Mouse (Mus musculus) layer of hippocampus, postnatal 14 days (tissue): ENCODE measurements around the gene Apol8. TPM values are rescaled to one million over a fixed set of nuclear protein-coding genes. Genes with fewer than 3 reads are reported as not detected.

Experiments used
- DNase-seq, 2 experiments: peaks; one replicate each; pipeline ENCODE4 v3.0.0; 2021 to 2022; ENCODE audit warnings: low spot score in 2 of 2, mixed read lengths in 1 of 2
- long read RNA-seq, 2 experiments: library from polyadenylated mRNA; stranded (forward); transcript quantifications; one replicate each; pipeline ENCODE4 v2.0.0; 2021
- total RNA-seq, 2 experiments: library from RNA; stranded (reverse); gene quantifications; 2 replicates each; pipeline ENCODE4 v1.2.3; 2021

The Apol8 gene
- 1 to 10 TPM in 1 of 2 experiments, under 1 TPM in 1; 0.97 to 1.6 TPM for total RNA-seq
- long read RNA-seq, experiment 1: 0 reads
- long read RNA-seq, experiment 2: 0 reads

DNA sequence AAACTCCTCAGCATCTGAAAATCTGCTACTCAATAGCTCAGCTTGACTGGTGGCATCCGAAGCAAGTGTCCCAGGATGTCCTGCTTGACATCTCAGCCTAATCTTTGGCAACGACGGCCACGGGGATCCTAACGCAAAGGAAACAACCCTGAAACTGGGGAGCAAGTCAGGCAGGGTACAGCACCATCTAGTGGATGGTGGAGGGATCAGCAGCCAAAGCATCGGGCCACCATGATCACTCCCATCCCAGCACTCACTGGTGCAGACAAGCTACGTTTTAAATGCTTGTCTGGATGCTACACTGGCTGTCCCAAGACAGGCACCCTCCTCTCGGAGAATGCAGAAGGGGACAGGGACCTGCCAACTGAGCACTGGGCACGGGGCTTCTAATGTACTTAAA is at the start of gene Apol8:
Gene Apol8, minus strand, starts transcription at position 156 of the 400 bp plus-strand sequence.
- DNase-seq: peak; percentile 59 to 60

- DNase-seq: no peak
Measured at GRCm38 (mm10) chr15:77805657-77806056, 48.9 kb upstream of the Apol8 start.

DNA sequence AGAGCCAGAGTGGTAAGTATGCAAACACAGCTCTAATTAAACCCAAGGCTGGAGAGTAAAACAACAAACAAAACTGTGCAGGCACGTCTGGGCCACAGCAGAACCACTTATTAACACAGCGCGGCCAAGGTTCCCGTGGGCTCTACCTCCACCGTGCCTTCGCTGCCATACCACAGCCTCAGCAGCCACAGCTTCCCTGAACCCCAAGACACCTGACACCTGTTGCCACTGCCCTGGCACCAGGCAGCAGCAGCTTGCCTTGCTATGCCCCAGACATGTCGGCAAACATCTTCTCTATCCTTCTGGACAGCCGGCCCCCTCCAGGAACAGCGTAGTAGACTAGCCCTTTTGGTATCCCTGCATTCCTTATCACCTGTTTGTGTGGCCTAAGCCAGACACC is 48.1 kb upstream of the Apol8 start:
- DNase-seq: no peak

- DNase-seq: no peak
Measured at GRCm38 (mm10) chr15:77804460-77804859, 47.7 kb upstream of the Apol8 start.

DNA sequence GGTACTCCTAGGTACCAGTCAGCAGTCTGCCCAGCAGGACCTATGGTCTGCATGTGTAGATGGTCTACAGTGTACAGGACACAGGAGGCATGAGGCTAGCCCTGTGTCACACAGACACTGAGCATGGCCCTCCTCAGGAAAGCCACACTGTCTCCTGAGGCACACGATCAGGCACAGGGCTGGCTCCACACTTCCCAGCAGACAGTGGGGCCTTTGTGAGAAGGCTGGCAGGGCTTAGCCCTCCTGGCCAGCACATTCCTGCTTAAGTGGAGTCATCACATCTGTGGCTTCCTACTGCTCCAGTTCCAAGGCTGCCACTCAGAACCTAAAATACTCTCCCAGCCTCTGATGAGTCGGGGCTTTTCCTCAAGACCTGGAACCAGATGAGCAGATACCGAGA is 46.9 kb upstream of the Apol8 start:
- peak in 1 of 2 experiments; percentile 41 for DNase-seq

- no peak for DNase-seq
Measured at GRCm38 (mm10) chr15:77802992-77803391, 46.2 kb upstream of the Apol8 start.

DNA sequence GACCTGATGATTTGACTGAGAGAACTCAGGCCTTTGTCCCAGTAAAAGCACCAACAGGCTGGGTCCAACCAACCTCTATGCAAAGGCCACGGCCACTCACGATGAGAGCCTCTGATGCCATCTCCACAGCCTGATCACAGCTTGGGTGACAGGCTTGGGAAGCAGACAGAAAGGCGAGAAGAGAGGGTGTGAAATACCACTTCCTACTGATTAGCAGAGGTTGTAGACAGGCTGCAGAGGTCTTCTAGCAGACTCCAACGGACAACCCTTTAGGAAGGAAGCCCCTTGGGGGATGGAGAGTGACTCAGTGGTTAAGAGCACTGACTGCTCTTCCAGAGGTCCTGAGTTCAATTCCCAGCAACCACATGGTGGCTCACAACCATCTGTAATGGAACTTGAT is 44.4 kb upstream of the Apol8 start:
- DNase-seq: no peak

- DNase-seq: peak in 1 of 2 experiments; percentile 36
Measured at GRCm38 (mm10) chr15:77800511-77800910, 43.7 kb upstream of the Apol8 start.

GRCm38 (mm10) chr15:77799491-77800474 is 43.0 kb upstream of the Apol8 start:
- no peak for DNase-seq

GRCm38 (mm10) chr15:77798664-77799490 is 42.1 kb upstream of the Apol8 start:
- no peak for DNase-seq

- no peak for DNase-seq
Measured at GRCm38 (mm10) chr15:77797609-77798411, 41.0 kb upstream of the Apol8 start.

GRCm38 (mm10) chr15:77796409-77797035 is 39.7 kb upstream of the Apol8 start:
- DNase-seq: no peak

DNA sequence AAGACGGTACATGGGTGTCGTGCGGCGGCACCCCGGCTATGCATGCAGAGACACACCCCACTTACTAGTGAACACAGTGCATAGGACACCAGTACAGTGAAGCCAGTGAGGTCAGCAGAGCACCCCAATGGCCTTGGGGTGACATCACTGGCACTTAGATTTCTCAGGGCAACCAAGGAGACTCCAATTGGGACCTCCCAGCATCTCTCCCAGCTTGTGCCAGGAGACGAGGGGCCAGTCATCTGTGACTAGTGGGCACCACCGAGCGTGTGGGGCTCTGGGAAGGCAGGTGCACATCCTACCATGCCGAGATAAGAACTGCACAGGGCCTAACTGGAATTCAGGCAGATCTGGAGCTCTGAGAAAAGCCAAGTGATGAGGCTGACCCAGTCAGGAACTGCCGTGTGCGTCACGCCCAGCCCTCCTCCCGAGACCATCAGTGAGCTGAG is 38.1 kb upstream of the Apol8 start:
- no peak for DNase-seq

DNA sequence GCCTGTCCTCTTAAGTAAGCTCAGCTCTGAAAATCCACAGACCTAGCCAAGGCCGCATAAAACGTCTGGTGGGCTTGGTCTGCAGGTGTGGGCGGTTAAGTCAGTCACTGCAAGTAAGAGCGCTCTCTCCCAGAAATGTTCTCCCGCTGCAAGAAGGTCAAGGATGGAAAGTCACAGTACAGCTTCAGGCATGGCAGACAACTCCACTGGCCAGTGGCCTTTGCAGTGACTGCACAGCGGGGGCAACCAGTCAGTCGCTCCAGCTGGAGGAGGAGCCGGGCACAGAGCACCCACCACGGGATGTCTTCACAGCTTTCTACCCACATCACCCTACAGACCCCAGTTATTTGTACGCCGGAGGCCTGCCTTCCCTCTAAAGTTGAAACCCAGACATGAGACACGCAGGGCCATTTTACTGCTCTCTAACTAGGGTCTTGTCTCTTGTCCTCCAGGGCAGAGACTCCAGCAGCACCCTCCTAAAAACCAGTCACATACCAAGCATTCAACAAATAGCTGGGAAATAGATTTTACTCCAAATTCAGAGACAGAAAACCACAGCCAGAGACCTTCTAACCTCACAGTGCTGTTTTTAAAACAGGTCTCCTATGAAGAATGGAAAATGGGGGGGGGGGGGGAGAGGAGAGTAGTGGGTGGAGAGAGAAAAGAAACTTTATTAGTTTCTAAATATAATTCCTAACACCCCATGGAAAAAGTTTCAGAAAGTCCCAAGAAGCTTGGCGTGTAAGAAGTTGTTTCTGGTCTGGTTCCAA is 37.5 kb upstream of the Apol8 start:
- no peak for DNase-seq

DNA sequence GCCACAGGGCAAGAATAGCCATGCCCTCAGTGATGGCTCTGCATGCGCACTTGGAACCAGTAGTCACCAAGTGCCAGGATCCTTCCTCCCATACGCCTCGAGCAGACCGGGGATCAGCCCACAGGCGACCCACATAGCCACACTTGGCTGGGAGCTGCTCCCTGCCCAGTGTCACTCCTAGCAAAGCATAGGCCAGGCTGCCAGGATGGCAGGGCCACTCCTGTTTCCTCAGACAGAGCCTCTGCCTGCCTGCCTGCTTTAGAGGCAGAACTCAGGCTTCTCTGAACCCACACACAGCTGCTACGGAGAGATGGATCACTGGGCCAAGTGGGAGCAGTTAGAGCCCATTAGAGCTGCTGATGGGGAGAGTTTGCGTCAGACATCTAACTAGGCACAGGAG is 36.8 kb upstream of the Apol8 start:
- DNase-seq: peak; percentile 41 to 75

- no peak for DNase-seq
Measured at GRCm38 (mm10) chr15:77793094-77793493, 36.3 kb upstream of the Apol8 start.

DNA sequence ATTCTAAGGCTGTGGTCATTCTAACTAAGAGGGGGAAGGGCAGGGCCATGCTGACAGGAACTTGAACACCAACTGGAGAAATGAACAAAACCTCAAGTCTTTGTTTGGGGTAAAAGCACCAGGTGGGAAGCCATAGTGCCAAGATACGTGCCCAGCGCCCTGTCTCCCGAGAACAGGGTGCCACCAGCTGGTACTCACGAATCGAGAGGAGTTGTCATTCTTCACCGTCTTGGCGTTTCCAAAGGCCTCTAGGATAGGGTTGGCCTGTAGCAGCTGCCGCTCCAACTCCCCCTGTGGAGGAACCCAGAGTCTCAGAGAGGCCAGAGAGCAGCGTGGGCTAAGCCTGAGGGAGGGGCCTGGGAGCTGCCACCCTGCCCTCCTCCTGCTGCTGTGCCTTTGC is 35.3 kb upstream of the Apol8 start:
- no peak for DNase-seq

DNA sequence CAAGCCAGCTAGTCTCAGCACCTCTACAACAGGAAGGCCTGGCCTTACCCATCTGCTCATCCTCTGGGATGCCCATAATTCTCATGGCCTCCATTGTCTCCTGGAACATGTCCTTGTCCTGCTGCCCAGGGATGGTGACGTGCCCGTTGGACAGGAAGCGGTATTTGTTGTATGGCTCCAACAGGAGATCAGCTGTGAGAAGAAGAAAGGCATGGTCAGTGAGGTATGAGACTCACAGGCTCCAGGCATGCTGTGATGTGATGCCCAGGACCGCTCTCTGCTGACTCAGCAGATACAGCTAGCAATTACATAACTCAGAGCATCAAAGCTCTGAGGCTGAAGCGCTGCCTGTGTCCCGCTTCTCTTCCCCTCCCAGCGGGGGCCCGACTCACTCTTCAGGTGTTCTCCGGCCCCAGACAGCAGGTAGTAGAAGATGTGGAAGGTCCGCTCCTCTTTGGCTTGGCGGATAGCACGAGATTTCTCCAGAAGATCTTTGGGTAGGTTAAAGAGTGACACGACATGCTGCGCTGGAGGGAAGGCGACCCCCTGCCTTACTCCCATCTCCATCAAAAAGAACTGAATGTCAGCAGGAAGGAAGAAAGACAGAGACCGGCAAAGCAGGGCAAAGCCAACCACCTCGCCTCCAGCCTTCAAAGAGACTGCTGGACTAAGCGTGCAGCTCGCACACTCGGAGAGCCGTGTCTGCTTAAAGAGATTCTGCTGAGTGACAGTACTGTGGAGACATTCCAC is 34.0 kb upstream of the Apol8 start:
- no peak for DNase-seq

- no peak for DNase-seq
Measured at GRCm38 (mm10) chr15:77789186-77789585, 32.4 kb upstream of the Apol8 start.
